Mouse (Mus musculus): Measurements from ENCODE around the gene Auts2. TPM values are rescaled to one million over a fixed set of nuclear protein-coding genes. Genes with fewer than 3 reads are reported as not detected.

Auts2 gene
- total RNA-seq, 4 experiments from 2014 or later = 86.9 to 97.6 (median 89.2) TPM

- DNase-seq (ENCODE audit: low spot score in 2 of 2) = no peak
These were observed 1048.6 kb downstream of the Auts2 start for GRCm38 (mm10) chr5:131494564-131494963.

- DNase-seq (ENCODE audit: low spot score in 2 of 2) = no peak
These were observed 1050.6 kb downstream of the Auts2 start for GRCm38 (mm10) chr5:131492535-131492934.

GRCm38 (mm10) chr5:131491843-131492242 is 1051.3 kb downstream of the Auts2 start:
- no peak for DNase-seq (ENCODE audit: low spot score in 2 of 2)

- no peak for DNase-seq (ENCODE audit: low spot score in 2 of 2)
These were observed 1052.3 kb downstream of the Auts2 start for GRCm38 (mm10) chr5:131490811-131491210.

GRCm38 (mm10) chr5:131489846-131490245 is 1053.3 kb downstream of the Auts2 start:
- DNase-seq (ENCODE audit: low spot score in 2 of 2) = no peak

- no peak for DNase-seq (ENCODE audit: low spot score in 2 of 2)
These were observed 1056.6 kb downstream of the Auts2 start for GRCm38 (mm10) chr5:131486527-131486926.

GRCm38 (mm10) chr5:131475278-131475677 is 1067.9 kb downstream of the Auts2 start:
- no peak for DNase-seq (ENCODE audit: low spot score in 2 of 2)

GRCm38 (mm10) chr5:131468609-131469008 is 1074.5 kb downstream of the Auts2 start:
- no peak for DNase-seq (ENCODE audit: low spot score in 2 of 2)

- DNase-seq (ENCODE audit: low spot score in 2 of 2) = no peak
These were observed 1077.0 kb downstream of the Auts2 start for GRCm38 (mm10) chr5:131466131-131466530.

- DNase-seq (ENCODE audit: low spot score in 2 of 2) = no peak
These were observed 1079.7 kb downstream of the Auts2 start for GRCm38 (mm10) chr5:131463402-131463801.

- DNase-seq (ENCODE audit: low spot score in 2 of 2) = no peak
These were observed 1083.2 kb downstream of the Auts2 start for GRCm38 (mm10) chr5:131459951-131460350.

- no peak for DNase-seq (ENCODE audit: low spot score in 2 of 2)
These were observed 1083.6 kb downstream of the Auts2 start for GRCm38 (mm10) chr5:131459549-131459948.

- DNase-seq (ENCODE audit: low spot score in 2 of 2) = no peak
These were observed 1084.4 kb downstream of the Auts2 start for GRCm38 (mm10) chr5:131458700-131459099.

- no peak for DNase-seq (ENCODE audit: low spot score in 2 of 2)
These were observed 1085.1 kb downstream of the Auts2 start for GRCm38 (mm10) chr5:131457999-131458398.

- no peak for DNase-seq (ENCODE audit: low spot score in 2 of 2)
These were observed 1093.8 kb downstream of the Auts2 start for GRCm38 (mm10) chr5:131449181-131449868.

- no peak for DNase-seq (ENCODE audit: low spot score in 2 of 2)
These were observed 1107.8 kb downstream of the Auts2 start for GRCm38 (mm10) chr5:131435239-131435876.

GRCm38 (mm10) chr5:131433291-131433690 is 1109.9 kb downstream of the Auts2 start:
- DNase-seq (ENCODE audit: low spot score in 2 of 2) = no peak

- no peak for DNase-seq (ENCODE audit: low spot score in 2 of 2)
These were observed 1111.2 kb downstream of the Auts2 start for GRCm38 (mm10) chr5:131431896-131432295.

- peak; percentile 45 to 54 for DNase-seq (ENCODE audit: low spot score in 2 of 2)
These were observed 1113.0 kb downstream of the Auts2 start for GRCm38 (mm10) chr5:131430109-131430508.

- no peak for DNase-seq (ENCODE audit: low spot score in 2 of 2)
These were observed 1113.6 kb downstream of the Auts2 start for GRCm38 (mm10) chr5:131429563-131429962.

GRCm38 (mm10) chr5:131427734-131428413 is 1115.3 kb downstream of the Auts2 start:
- DNase-seq (ENCODE audit: low spot score in 2 of 2) = peak in 1 of 2 experiments; percentile 68

GRCm38 (mm10) chr5:131422737-131423136 is 1120.4 kb downstream of the Auts2 start:
- no peak for DNase-seq (ENCODE audit: low spot score in 2 of 2)

Data from left cerebral cortex, adult 8-10 months (tissue).